Mouse (Mus musculus) stomach, embryonic 14.5 days (tissue): ENCODE data around the gene Ergic2. TPM values are rescaled to one million over a fixed set of nuclear protein-coding genes. Genes with fewer than 3 reads are reported as not detected.
A peak's percentile ranks its signal among the peaks of the same experiment; 100 is the strongest.

ENCODE experiments used
- ATAC-seq: fragments of 200-750 bp; cut with Nextera tagmentation; 2 replicates; pipeline ENCODE4 v1.8.0; 2017; ENCODE audit warnings: low read depth, moderate TSS enrichment; ENCODE audit not compliant: insufficient number of reproducible peaks, insufficient read depth, low FRiP score
- H3K27ac ChIP-seq: fragments of 300-500 bp; sonication (generic); 2 replicates; pipeline ENCODE4 v1.5.1; 2014; ENCODE audit warnings: mild to moderate bottlenecking, low read length, moderate library complexity, mixed read lengths
- H3K27me3 ChIP-seq: fragments of 300-500 bp; sonication (generic); 2 replicates; pipeline ENCODE4 v1.6.1; 2014; ENCODE audit warnings: low read length, control low read depth, mixed read lengths; ENCODE audit not compliant: control insufficient read depth, insufficient read depth
- H3K36me3 ChIP-seq: fragments of 300-500 bp; sonication (generic); 2 replicates; pipeline ENCODE4 v1.6.1; 2014; ENCODE audit warnings: mild to moderate bottlenecking, control low read depth, low read length, moderate library complexity, mixed read lengths; ENCODE audit not compliant: control insufficient read depth, insufficient read depth
- H3K4me1 ChIP-seq: fragments of 300-500 bp; sonication (generic); 2 replicates; pipeline ENCODE4 v1.6.1; 2014; ENCODE audit warnings: low read length, control low read depth, mixed read lengths; ENCODE audit not compliant: control insufficient read depth, insufficient read depth
- H3K4me2 ChIP-seq: fragments of 300-500 bp; sonication (generic); replicated peaks from 2 replicates; pipeline ENCODE4 v1.6.1; 2014; ENCODE audit warnings: low read depth, low read length, control low read depth
- H3K4me3 ChIP-seq: fragments of 300-500 bp; sonication (generic); 2 replicates; pipeline ENCODE4 v1.5.1; 2014; ENCODE audit warnings: low read depth, low read length, control low read depth
- H3K9ac ChIP-seq: fragments of 300-500 bp; sonication (generic); replicated peaks from 2 replicates; pipeline ENCODE4 v1.6.1; 2014; ENCODE audit warnings: low read depth, mild to moderate bottlenecking, control low read depth, low read length, moderate library complexity, mixed read lengths
- H3K9me3 ChIP-seq: fragments of 300-500 bp; sonication (generic); 2 replicates; pipeline ENCODE4 v1.6.1; 2016; ENCODE audit warnings: low read depth, low read length, control low read depth; ENCODE audit not compliant: control insufficient read depth
- WGBS: fragments of 180-500 bp; shearing (Covaris S2); extraction: QIAGEN DNeasy Blood & Tissue Kit; methylation state at CpG from one replicate; pipeline ENCODE4 v1.1.7; 2014; 5-methylcytosine and 5-hydroxymethylcytosine counted together
- polyA plus RNA-seq: library from polyadenylated mRNA; unstranded; fragments of >200 nt; fragmentation: Nextera tagmentation; extraction: Ambion mirVana; gene quantifications from 2 replicates; pipeline ENCODE4 v1.2.1, GENCODE M21; 2014

Ergic2 gene
- polyA plus RNA-seq, 1 experiment from 2014 or later: 220 TPM

DNA sequence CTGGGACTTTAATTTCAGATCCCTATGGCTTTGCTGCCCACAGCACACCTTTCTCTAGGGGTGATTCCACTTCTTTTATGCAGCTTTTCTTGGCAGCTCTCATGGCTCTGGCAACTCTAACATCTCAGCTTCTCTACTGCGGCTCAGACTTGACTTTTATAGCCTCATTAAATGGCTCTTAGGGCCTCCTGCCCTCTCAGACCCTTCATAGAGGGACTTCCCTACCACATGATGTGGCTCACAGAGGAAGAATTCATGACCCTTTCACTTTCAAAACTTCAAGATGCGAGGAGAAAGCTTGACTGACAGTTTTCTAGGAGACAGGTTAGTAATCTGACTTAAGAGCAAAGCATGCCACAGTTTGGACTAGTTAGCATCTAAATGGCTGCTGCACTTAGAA lies 10.5 kb upstream of the Ergic2 start:
- Histone ChIP-seq H3K9ac (no peak overlapping the region), H3K4me3 (no peak overlapping the region), H3K27ac (no peak overlapping the region), H3K4me1 (no peaks in the 10 kb centered on the region), H3K4me2 (no peak overlapping the region), H3K9me3 (no peaks in the 10 kb centered on the region), H3K36me3 (no peaks in the 10 kb centered on the region), H3K27me3 (no peaks in the 10 kb centered on the region)
- WGBS: 68% methylated on average over 2 of the region's 2 CpGs
- no peak for ATAC-seq

DNA sequence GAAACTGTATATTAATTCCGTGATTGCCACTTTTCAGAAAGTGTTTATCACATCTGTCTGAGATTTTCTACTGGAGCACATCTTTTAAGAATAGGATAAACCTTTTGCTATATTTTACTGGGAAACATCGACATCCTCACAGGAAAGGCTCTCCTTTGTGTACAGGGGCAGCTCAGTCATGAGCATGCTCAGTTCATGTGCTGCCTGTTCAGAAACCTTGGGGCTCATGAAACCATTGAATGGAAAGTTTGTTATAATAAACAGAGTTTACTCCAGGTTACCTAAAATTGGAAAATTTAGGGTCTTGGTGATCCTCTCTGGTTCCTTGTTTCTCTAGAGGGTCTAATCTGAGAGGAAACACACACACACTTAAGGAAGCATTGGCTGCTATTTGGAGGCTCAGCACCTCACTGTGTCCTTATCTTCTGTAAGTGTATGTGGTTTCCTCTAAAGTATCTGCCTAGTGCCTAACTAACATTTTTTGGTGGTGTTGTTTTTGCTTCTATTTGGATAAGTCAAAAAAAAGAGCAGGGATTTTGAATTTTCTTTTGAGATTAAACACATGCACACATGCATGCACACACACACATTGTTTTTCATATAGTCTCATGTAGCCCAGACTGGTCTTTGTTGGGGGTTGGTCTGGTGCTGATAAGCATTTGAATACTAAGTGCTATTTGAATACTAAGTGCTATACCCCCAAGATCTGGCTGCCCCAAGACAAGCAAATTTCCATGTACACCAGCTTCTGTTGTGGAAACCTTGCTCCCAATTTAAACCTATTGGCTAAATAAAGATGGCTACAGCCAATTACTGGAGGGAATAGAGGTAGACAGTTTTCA lies 6.3 kb upstream of the Ergic2 start:
- no peak for ATAC-seq
- no peak overlapping the region for H3K9ac ChIP-seq
- H3K36me3 ChIP-seq: no peaks in the 10 kb centered on the region
- H3K27me3 ChIP-seq: no peaks in the 10 kb centered on the region
- WGBS: 76% methylated on average over 2 of the region's 2 CpGs
- H3K9me3 ChIP-seq: no peaks in the 10 kb centered on the region
- H3K4me1 ChIP-seq: no peaks in the 10 kb centered on the region
- no peak overlapping the region for H3K4me3 ChIP-seq
- no peak overlapping the region for H3K27ac ChIP-seq
- H3K4me2 ChIP-seq: no peak overlapping the region

DNA sequence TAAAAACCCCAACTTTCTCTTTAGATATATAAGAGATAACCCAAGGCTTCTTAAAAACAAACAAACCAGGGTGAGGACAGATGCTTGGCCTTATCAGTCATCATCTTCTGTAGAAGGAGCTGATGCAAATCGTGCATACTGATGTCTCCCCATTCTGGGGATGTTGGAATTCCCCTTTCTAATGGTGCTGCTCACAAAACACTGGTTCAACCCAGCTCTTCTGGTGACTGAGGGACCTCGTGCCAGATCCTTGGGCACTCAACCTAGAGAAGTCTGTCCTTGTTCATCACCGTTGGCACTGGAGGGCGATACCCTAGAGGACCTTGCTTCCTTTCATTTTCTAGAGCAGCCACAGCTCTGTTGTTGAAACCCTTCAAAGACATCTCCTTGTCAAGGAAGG lies 4.6 kb upstream of the Ergic2 start:
- Histone ChIP-seq H3K9me3 (no peaks in the 10 kb centered on the region), H3K4me1 (no peaks in the 10 kb centered on the region), H3K4me3 (no peak overlapping the region), H3K36me3 (no peaks in the 10 kb centered on the region), H3K27ac (no peak overlapping the region), H3K9ac (no peak overlapping the region), H3K4me2 (no peak overlapping the region), H3K27me3 (no peaks in the 10 kb centered on the region)
- ATAC-seq: no peak
- WGBS: 82% methylated on average over 4 of the region's 4 CpGs

DNA sequence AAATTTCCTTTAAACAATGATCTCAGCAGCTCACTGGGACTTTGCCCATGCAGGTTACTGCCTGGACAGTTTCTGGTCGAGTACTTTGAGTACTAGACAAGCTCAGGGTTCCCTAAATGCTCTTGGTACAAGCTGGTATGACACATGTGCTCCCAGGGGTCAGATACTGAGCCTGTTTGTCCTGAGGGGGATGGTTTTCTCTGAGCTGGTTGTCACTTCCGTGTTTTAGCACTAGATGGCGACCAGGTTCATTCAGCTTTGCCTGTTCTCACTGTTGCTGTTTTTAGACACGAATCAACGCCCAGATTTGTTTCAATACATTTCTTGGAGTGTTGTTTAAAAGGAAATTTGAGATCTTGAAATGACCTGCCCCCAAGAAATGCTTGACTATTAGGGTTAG lies 2.6 kb upstream of the Ergic2 start:
- no peak for ATAC-seq
- 8% methylated on average over 5 of the region's 5 CpGs for WGBS
- no peaks in the 10 kb centered on the region for H3K27me3 ChIP-seq
- no peaks in the 10 kb centered on the region for H3K36me3 ChIP-seq
- H3K9me3 ChIP-seq: no peaks in the 10 kb centered on the region
- no peak overlapping the region for H3K9ac ChIP-seq
- no peak overlapping the region for H3K4me2 ChIP-seq
- no peak overlapping the region for H3K4me3 ChIP-seq
- no peaks in the 10 kb centered on the region; the same call in 1 of the 2 replicates for H3K4me1 ChIP-seq
- no peak overlapping the region for H3K27ac ChIP-seq

DNA sequence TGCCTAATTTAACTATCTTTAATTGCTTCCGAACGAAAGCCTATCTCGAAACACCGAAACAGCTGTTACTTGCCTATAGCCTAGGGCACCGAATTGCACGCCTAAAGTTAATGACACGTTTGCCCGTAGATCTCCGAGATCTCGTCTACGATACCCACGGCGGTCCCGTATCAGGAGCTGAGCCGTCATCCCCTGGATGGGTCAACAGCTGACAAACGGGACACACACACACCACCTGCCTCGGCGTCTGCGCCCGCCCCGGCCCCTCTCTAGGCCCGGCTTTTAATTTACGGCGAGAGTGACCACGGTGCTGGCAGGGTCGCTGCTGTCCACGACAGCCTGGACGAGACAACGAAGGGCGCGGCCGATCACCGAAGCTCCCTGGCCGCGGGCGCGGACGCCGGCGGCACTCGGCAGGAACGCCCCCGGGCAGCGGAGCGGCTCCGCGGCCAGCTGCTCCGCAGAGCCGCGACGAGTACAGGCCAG lies 740 bp downstream of the Ergic2 start:
- no peaks in the 10 kb centered on the region; the same call in 1 of the 2 replicates for H3K4me1 ChIP-seq
- peak overlapping the region; percentile 91 for H3K4me3 ChIP-seq
- H3K9ac ChIP-seq: peak overlapping the region; percentile 94
- no peaks in the 10 kb centered on the region for H3K27me3 ChIP-seq
- H3K9me3 ChIP-seq: no peaks in the 10 kb centered on the region
- ATAC-seq: peak; percentile 51; the same call in 1 of the 2 replicates
- H3K36me3 ChIP-seq: no peaks in the 10 kb centered on the region
- peak overlapping the region; percentile 80 for H3K4me2 ChIP-seq
- H3K27ac ChIP-seq: peak overlapping the region; percentile 87
- WGBS: 2% methylated on average over 48 of the region's 51 CpGs

DNA sequence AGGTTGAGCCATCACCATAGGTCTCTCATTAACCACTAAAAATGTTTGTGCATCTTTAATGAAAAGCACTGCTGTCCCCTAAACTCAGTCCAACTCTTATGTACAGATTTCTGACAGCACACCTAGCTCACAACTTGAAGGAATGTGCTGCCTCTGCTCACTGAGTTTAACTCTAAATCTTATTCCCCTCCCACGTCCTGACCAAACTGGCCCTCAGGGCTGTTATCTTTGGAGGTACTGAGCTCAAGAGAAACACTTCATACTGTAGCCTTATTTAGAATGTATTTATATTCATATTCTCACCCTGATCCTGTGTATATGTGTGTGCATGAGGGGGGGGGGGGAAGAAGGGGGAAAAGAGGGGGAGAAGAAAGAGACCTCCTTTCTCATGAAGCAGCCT lies 4.7 kb downstream of the Ergic2 start:
- no peaks in the 10 kb centered on the region for H3K9me3 ChIP-seq
- H3K4me2 ChIP-seq: no peak overlapping the region
- H3K36me3 ChIP-seq: peaks cover 12% of the 10 kb centered on the region
- H3K27ac ChIP-seq: no peak overlapping the region
- no peak overlapping the region for H3K4me3 ChIP-seq
- no peak overlapping the region for H3K9ac ChIP-seq
- H3K27me3 ChIP-seq: no peaks in the 10 kb centered on the region
- ATAC-seq: no peak
- WGBS: 71% methylated on average over 1 of the region's 1 CpGs
- H3K4me1 ChIP-seq: no peaks in the 10 kb centered on the region; the same call in 1 of the 2 replicates

DNA sequence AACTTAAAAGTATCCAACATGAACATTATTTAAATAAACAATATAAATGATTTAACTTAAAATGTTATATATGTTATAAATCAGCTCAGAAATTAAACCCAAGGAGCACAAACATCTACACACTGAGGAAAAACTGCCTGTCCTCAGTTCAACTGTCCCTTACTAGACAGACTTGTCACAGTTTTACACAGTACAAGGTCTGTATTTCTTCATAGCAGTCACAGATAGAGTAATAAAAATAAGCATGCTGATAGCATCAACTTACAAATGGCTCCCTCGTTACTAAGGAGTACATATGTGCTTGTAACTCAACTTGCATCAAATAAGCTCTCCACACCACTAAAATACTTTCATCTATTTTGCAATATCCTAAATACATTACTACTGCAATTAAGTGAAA lies 7.0 kb downstream of the Ergic2 start:
- Histone ChIP-seq H3K4me2 (no peak overlapping the region), H3K27ac (no peak overlapping the region), H3K4me3 (no peak overlapping the region), H3K9me3 (no peaks in the 10 kb centered on the region), H3K27me3 (no peaks in the 10 kb centered on the region), H3K4me1 (no peaks in the 10 kb centered on the region), H3K36me3 (peaks cover 28% of the 10 kb centered on the region), H3K9ac (no peak overlapping the region)
- no peak for ATAC-seq
- WGBS: 85% methylated on average over 1 of the region's 1 CpGs

DNA sequence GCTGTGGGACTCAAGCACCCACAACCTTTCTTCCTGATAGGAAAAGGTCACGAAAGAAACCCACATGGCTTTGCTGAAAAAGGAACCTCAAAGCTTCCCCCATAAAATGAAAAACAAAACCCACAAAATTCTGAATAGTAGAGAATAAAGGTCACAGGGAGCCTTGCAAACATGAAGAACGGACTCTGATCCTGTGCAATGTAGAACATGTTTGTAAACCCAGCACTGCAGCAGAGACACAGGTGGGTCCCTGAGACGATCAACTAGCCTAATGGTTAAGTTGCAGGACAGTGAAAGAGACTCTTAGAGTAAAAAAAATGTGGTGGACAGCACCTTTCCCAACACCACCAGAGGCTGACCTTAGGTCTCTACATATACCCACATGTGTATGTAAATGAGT lies 12.4 kb downstream of the Ergic2 start:
- peak overlapping the region; percentile 2 for H3K27ac ChIP-seq
- H3K4me1 ChIP-seq: no peaks in the 10 kb centered on the region
- no peaks in the 10 kb centered on the region for H3K27me3 ChIP-seq
- H3K9me3 ChIP-seq: no peaks in the 10 kb centered on the region
- no peak overlapping the region for H3K9ac ChIP-seq
- ATAC-seq: no peak
- 69% methylated on average over 3 of the region's 3 CpGs for WGBS
- no peak overlapping the region for H3K4me3 ChIP-seq
- no peak overlapping the region for H3K4me2 ChIP-seq
- H3K36me3 ChIP-seq: peaks cover 43% of the 10 kb centered on the region
